Mouse (Mus musculus) neural tube, postnatal 0 days (tissue): Measurements from ENCODE around the gene Htr2c. TPM values are rescaled to one million over a fixed set of nuclear protein-coding genes. Genes with fewer than 3 reads are reported as not detected.

Experiments
- microRNA counts: library from miRNA; unstranded; fragments of <30 nt; microRNA quantifications from one replicate; lab custom pipeline; 2015
- microRNA-seq: library from miRNA; unstranded; fragments of <30 nt; microRNA quantifications from one replicate; pipeline ENCODE4, GENCODE M21; 2016
- polyA plus RNA-seq: library from polyadenylated mRNA; unstranded; fragments of >200 nt; fragmentation: Nextera tagmentation; extraction: Ambion mirVana; gene quantifications from 2 replicates; pipeline ENCODE4 v1.2.1, GENCODE M21; 2015

Gene Htr2c
- 10.9 and 16.5 TPM in 2 replicates for polyA plus RNA-seq

GRCm38 (mm10) chrX:146962258-146962913 lies at the start of gene Htr2c:
Gene Htr2c, plus strand, starts transcription at chrX:146962513.

MicroRNA genes within 50 kb of the gene (microRNA counts, 519-probe panel; counts per million panel counts)
- microRNA mmu-miR-448 (lab: Ali Mortazavi, UCI), result 40.5 counts per million
- microRNA mmu-miR-764-3p (lab: Ali Mortazavi, UCI), result 40.5 counts per million
- microRNA mmu-miR-764-5p (lab: Ali Mortazavi, UCI), result 40.5 counts per million

Small RNA genes within 50 kb of the gene (microRNA-seq; reads per million reads assigned to microRNA genes)
- gene Gm22650 (not detected), gene Gm24627 (not detected), gene Mir1264 (84.7 reads per million, percentile 42 among the genes with 10 or more reads in this experiment), gene Mir1298 (311 reads per million, percentile 62 among the genes with 10 or more reads in this experiment), gene Mir1912 (not detected), gene Mir448 (123 reads per million, percentile 47 among the genes with 10 or more reads in this experiment), gene Mir764 (5.8 reads per million, percentile 13 among the genes with 10 or more reads in this experiment)
